Mouse (Mus musculus): ENCODE measurements around the gene Scrn3. TPM values are rescaled to one million over a fixed set of nuclear protein-coding genes. Genes with fewer than 3 reads are reported as not detected.

The Scrn3 gene
- polyA plus RNA-seq, 1 experiment from 2014 or later = 19.2 TPM

GRCm38 (mm10) chr2:73306006-73306405 lies 6.4 kb upstream of the Scrn3 start:
- Histone ChIP-seq H3K36me3 (ENCODE audit: insufficient read depth, low read length) (peaks cover 50% of the 10 kb centered on the region), H3K9ac (replicated peaks; ENCODE audit: low read length) (no peak overlapping the region), H3K4me2 (replicated peaks; ENCODE audit: low read depth, low read length) (no peak overlapping the region), H3K4me3 (ENCODE audit: low read length) (no peak overlapping the region), H3K27me3 (ENCODE audit: insufficient read depth, low read length) (no peaks in the 10 kb centered on the region), H3K9me3 (ENCODE audit: low read length) (no peaks in the 10 kb centered on the region), H3K27ac (ENCODE audit: low read length) (no peak overlapping the region), H3K4me1 (ENCODE audit: insufficient read depth, low read length) (no peaks in the 10 kb centered on the region; the same call in 1 of the 2 replicates)
- WGBS = 59% methylated on average over 7 of the region's 7 CpGs
- ATAC-seq (ENCODE audit: low FRiP score, low TSS enrichment) = no peak

GRCm38 (mm10) chr2:73313117-73313501 lies 708 bp downstream of the Scrn3 start:
- peak overlapping the region; percentile 88 for H3K27ac ChIP-seq (ENCODE audit: low read length)
- H3K9ac ChIP-seq (replicated peaks; ENCODE audit: low read length) = peak overlapping the region; percentile 85
- no peaks in the 10 kb centered on the region for H3K9me3 ChIP-seq (ENCODE audit: low read length)
- WGBS = 36% methylated on average over 14 of the region's 14 CpGs
- H3K4me1 ChIP-seq (ENCODE audit: insufficient read depth, low read length) = peaks cover 16% of the 10 kb centered on the region
- no peaks in the 10 kb centered on the region for H3K27me3 ChIP-seq (ENCODE audit: insufficient read depth, low read length)
- H3K4me3 ChIP-seq (ENCODE audit: low read length) = peak overlapping the region; percentile 91
- peaks cover 11% of the 10 kb centered on the region for H3K36me3 ChIP-seq (ENCODE audit: insufficient read depth, low read length)
- peak overlapping the region; percentile 71 for H3K4me2 ChIP-seq (replicated peaks; ENCODE audit: low read depth, low read length)
- peak; percentile 33; the same call in 1 of the 2 replicates for ATAC-seq (ENCODE audit: low FRiP score, low TSS enrichment)

GRCm38 (mm10) chr2:73314311-73314710 lies 1.9 kb downstream of the Scrn3 start:
- 95% methylated on average over 3 of the region's 3 CpGs for WGBS
- Histone ChIP-seq H3K4me2 (replicated peaks; ENCODE audit: low read depth, low read length) (no peak overlapping the region), H3K27ac (ENCODE audit: low read length) (no peak overlapping the region), H3K27me3 (ENCODE audit: insufficient read depth, low read length) (no peaks in the 10 kb centered on the region), H3K36me3 (ENCODE audit: insufficient read depth, low read length) (peaks cover 2% of the 10 kb centered on the region; the same call in 1 of the 2 replicates), H3K4me3 (ENCODE audit: low read length) (no peak overlapping the region), H3K9ac (replicated peaks; ENCODE audit: low read length) (no peak overlapping the region), H3K4me1 (ENCODE audit: insufficient read depth, low read length) (peaks cover 16% of the 10 kb centered on the region), H3K9me3 (ENCODE audit: low read length) (no peaks in the 10 kb centered on the region)
- ATAC-seq (ENCODE audit: low FRiP score, low TSS enrichment) = no peak

GRCm38 (mm10) chr2:73317426-73317825 lies 5.0 kb downstream of the Scrn3 start:
- Histone ChIP-seq H3K27ac (ENCODE audit: low read length) (no peak overlapping the region), H3K9me3 (ENCODE audit: low read length) (no peaks in the 10 kb centered on the region), H3K27me3 (ENCODE audit: insufficient read depth, low read length) (no peaks in the 10 kb centered on the region), H3K4me2 (replicated peaks; ENCODE audit: low read depth, low read length) (no peak overlapping the region), H3K4me1 (ENCODE audit: insufficient read depth, low read length) (peaks cover 8% of the 10 kb centered on the region), H3K36me3 (ENCODE audit: insufficient read depth, low read length) (no peaks in the 10 kb centered on the region), H3K4me3 (ENCODE audit: low read length) (no peak overlapping the region), H3K9ac (replicated peaks; ENCODE audit: low read length) (no peak overlapping the region)
- WGBS = 82% methylated on average over 9 of the region's 9 CpGs
- ATAC-seq (ENCODE audit: low FRiP score, low TSS enrichment) = peak; percentile 49; the same call in 1 of the 2 replicates

GRCm38 (mm10) chr2:73319218-73319617 lies 6.8 kb downstream of the Scrn3 start:
- no peaks in the 10 kb centered on the region for H3K36me3 ChIP-seq (ENCODE audit: insufficient read depth, low read length)
- 86% methylated on average over 5 of the region's 5 CpGs for WGBS
- no peak for ATAC-seq (ENCODE audit: low FRiP score, low TSS enrichment)

GRCm38 (mm10) chr2:73322991-73323390 lies 10.6 kb downstream of the Scrn3 start:
- no peak overlapping the region for H3K4me3 ChIP-seq (ENCODE audit: low read length)
- H3K27me3 ChIP-seq (ENCODE audit: insufficient read depth, low read length) = no peaks in the 10 kb centered on the region
- no peak overlapping the region for H3K9ac ChIP-seq (replicated peaks; ENCODE audit: low read length)
- WGBS = 71% methylated on average over 12 of the region's 12 CpGs
- H3K4me2 ChIP-seq (replicated peaks; ENCODE audit: low read depth, low read length) = no peak overlapping the region
- no peak overlapping the region for H3K27ac ChIP-seq (ENCODE audit: low read length)
- H3K36me3 ChIP-seq (ENCODE audit: insufficient read depth, low read length) = no peaks in the 10 kb centered on the region
- H3K9me3 ChIP-seq (ENCODE audit: low read length) = no peaks in the 10 kb centered on the region
- no peaks in the 10 kb centered on the region for H3K4me1 ChIP-seq (ENCODE audit: insufficient read depth, low read length)
- no peak for ATAC-seq (ENCODE audit: low FRiP score, low TSS enrichment)

More at GRCm38 (mm10) chr2:73319218-73319617, 6.8 kb downstream of the Scrn3 start:
- Histone ChIP-seq H3K4me1 (ENCODE audit: insufficient read depth, low read length) (no peaks in the 10 kb centered on the region), H3K4me3 (ENCODE audit: low read length) (no peak overlapping the region), H3K27me3 (ENCODE audit: insufficient read depth, low read length) (no peaks in the 10 kb centered on the region), H3K27ac (ENCODE audit: low read length) (no peak overlapping the region), H3K9me3 (ENCODE audit: low read length) (no peaks in the 10 kb centered on the region), H3K4me2 (replicated peaks; ENCODE audit: low read depth, low read length) (no peak overlapping the region), H3K9ac (replicated peaks; ENCODE audit: low read length) (no peak overlapping the region)

GRCm38 (mm10) chr2:73325871-73326270 lies 13.5 kb downstream of the Scrn3 start:
- Histone ChIP-seq H3K4me1 (ENCODE audit: insufficient read depth, low read length) (no peaks in the 10 kb centered on the region), H3K36me3 (ENCODE audit: insufficient read depth, low read length) (no peaks in the 10 kb centered on the region), H3K27ac (ENCODE audit: low read length) (no peak overlapping the region), H3K9me3 (ENCODE audit: low read length) (no peaks in the 10 kb centered on the region), H3K4me3 (ENCODE audit: low read length) (no peak overlapping the region), H3K9ac (replicated peaks; ENCODE audit: low read length) (no peak overlapping the region), H3K4me2 (replicated peaks; ENCODE audit: low read depth, low read length) (no peak overlapping the region), H3K27me3 (ENCODE audit: insufficient read depth, low read length) (no peaks in the 10 kb centered on the region)
- 79% methylated on average over 5 of the region's 5 CpGs for WGBS
- ATAC-seq (ENCODE audit: low FRiP score, low TSS enrichment) = no peak

- Histone ChIP-seq H3K9me3 (ENCODE audit: low read length) (no peaks in the 10 kb centered on the region), H3K9ac (replicated peaks; ENCODE audit: low read length) (no peak overlapping the region), H3K4me3 (ENCODE audit: low read length) (no peak overlapping the region), H3K4me2 (replicated peaks; ENCODE audit: low read depth, low read length) (no peak overlapping the region), H3K4me1 (ENCODE audit: insufficient read depth, low read length) (no peaks in the 10 kb centered on the region), H3K27me3 (ENCODE audit: insufficient read depth, low read length) (no peaks in the 10 kb centered on the region), H3K36me3 (ENCODE audit: insufficient read depth, low read length) (no peaks in the 10 kb centered on the region), H3K27ac (ENCODE audit: low read length) (no peak overlapping the region)
- 85% methylated on average over 3 of the region's 3 CpGs for WGBS
- ATAC-seq (ENCODE audit: low FRiP score, low TSS enrichment) = no peak
These were observed 23.5 kb downstream of the Scrn3 start for GRCm38 (mm10) chr2:73335949-73336348.

GRCm38 (mm10) chr2:73338415-73338814 lies 26.0 kb downstream of the Scrn3 start:
- Histone ChIP-seq H3K4me3 (ENCODE audit: low read length) (no peak overlapping the region), H3K4me2 (replicated peaks; ENCODE audit: low read depth, low read length) (no peak overlapping the region), H3K27ac (ENCODE audit: low read length) (no peak overlapping the region), H3K9ac (replicated peaks; ENCODE audit: low read length) (no peak overlapping the region), H3K4me1 (ENCODE audit: insufficient read depth, low read length) (no peaks in the 10 kb centered on the region), H3K9me3 (ENCODE audit: low read length) (no peaks in the 10 kb centered on the region), H3K27me3 (ENCODE audit: insufficient read depth, low read length) (no peaks in the 10 kb centered on the region), H3K36me3 (ENCODE audit: insufficient read depth, low read length) (no peaks in the 10 kb centered on the region)
- WGBS = 79% methylated on average over 8 of the region's 8 CpGs
- no peak for ATAC-seq (ENCODE audit: low FRiP score, low TSS enrichment)

- Histone ChIP-seq H3K36me3 (ENCODE audit: insufficient read depth, low read length) (no peaks in the 10 kb centered on the region), H3K4me3 (ENCODE audit: low read length) (no peak overlapping the region), H3K27ac (ENCODE audit: low read length) (no peak overlapping the region), H3K9me3 (ENCODE audit: low read length) (no peaks in the 10 kb centered on the region), H3K27me3 (ENCODE audit: insufficient read depth, low read length) (no peaks in the 10 kb centered on the region), H3K4me2 (replicated peaks; ENCODE audit: low read depth, low read length) (no peak overlapping the region), H3K9ac (replicated peaks; ENCODE audit: low read length) (no peak overlapping the region), H3K4me1 (ENCODE audit: insufficient read depth, low read length) (no peaks in the 10 kb centered on the region)
- no peak for ATAC-seq (ENCODE audit: low FRiP score, low TSS enrichment)
- WGBS = 87% methylated on average over 5 of the region's 5 CpGs
These were observed 31.3 kb downstream of the Scrn3 start for GRCm38 (mm10) chr2:73343701-73344100.

All from kidney, embryonic 16.5 days (tissue).